Mouse (Mus musculus): ENCODE data around the gene Nme7. TPM values are rescaled to one million over a fixed set of nuclear protein-coding genes. Genes with fewer than 3 reads are reported as not detected.
A peak's percentile ranks its signal among the peaks of the same experiment; 100 is the strongest.

Gene Nme7
- total RNA-seq, 4 experiments from 2014 or later, result 22.7 to 32.0 (median 28.0) TPM

GRCm38 (mm10) chr1:164457531-164458244 lies 153.8 kb downstream of the Nme7 start:
- peak in 1 of 2 experiments; percentile 53 for DNase-seq (ENCODE audit: low spot score in 2 of 2)

GRCm38 (mm10) chr1:164458245-164458613 lies 154.3 kb downstream of the Nme7 start, which contains the start of gene Atp1b1:
TSS of gene Atp1b1 (minus strand) at chr1:164458355.
- peak; percentile 82 to 88 for DNase-seq (ENCODE audit: low spot score in 2 of 2)

GRCm38 (mm10) chr1:164458621-164459051 lies 154.7 kb downstream of the Nme7 start:
- no peak for DNase-seq (ENCODE audit: low spot score in 2 of 2)

GRCm38 (mm10) chr1:164459127-164459905 lies 155.4 kb downstream of the Nme7 start:
- DNase-seq (ENCODE audit: low spot score in 2 of 2), result no peak

- no peak for DNase-seq (ENCODE audit: low spot score in 2 of 2)
Observed at GRCm38 (mm10) chr1:164460921-164461697, 157.2 kb downstream of the Nme7 start.

- peak; percentile 74 to 93 for DNase-seq (ENCODE audit: low spot score in 2 of 2)
Observed at GRCm38 (mm10) chr1:164461726-164462125, 157.8 kb downstream of the Nme7 start.

GRCm38 (mm10) chr1:164467406-164467805 lies 163.5 kb downstream of the Nme7 start:
- DNase-seq (ENCODE audit: low spot score in 2 of 2), result no peak

GRCm38 (mm10) chr1:164468329-164468728 lies 164.4 kb downstream of the Nme7 start:
- DNase-seq (ENCODE audit: low spot score in 2 of 2), result no peak

- DNase-seq (ENCODE audit: low spot score in 2 of 2), result no peak
Observed at GRCm38 (mm10) chr1:164470985-164471384, 167.1 kb downstream of the Nme7 start.

- no peak for DNase-seq (ENCODE audit: low spot score in 2 of 2)
Observed at GRCm38 (mm10) chr1:164471632-164472031, 167.7 kb downstream of the Nme7 start.

- no peak for DNase-seq (ENCODE audit: low spot score in 2 of 2)
Observed at GRCm38 (mm10) chr1:164473398-164473797, 169.5 kb downstream of the Nme7 start.

GRCm38 (mm10) chr1:164474310-164474709 lies 170.4 kb downstream of the Nme7 start:
- DNase-seq (ENCODE audit: low spot score in 2 of 2), result no peak

- DNase-seq (ENCODE audit: low spot score in 2 of 2), result no peak
Observed at GRCm38 (mm10) chr1:164474778-164475511, 171.0 kb downstream of the Nme7 start.

GRCm38 (mm10) chr1:164475895-164476294 lies 172.0 kb downstream of the Nme7 start:
- DNase-seq (ENCODE audit: low spot score in 2 of 2), result no peak

GRCm38 (mm10) chr1:164480755-164481644 lies 177.1 kb downstream of the Nme7 start:
- DNase-seq (ENCODE audit: low spot score in 2 of 2), result no peak

- no peak for DNase-seq (ENCODE audit: low spot score in 2 of 2)
Observed at GRCm38 (mm10) chr1:164481645-164482354, 177.9 kb downstream of the Nme7 start.

- no peak for DNase-seq (ENCODE audit: low spot score in 2 of 2)
Observed at GRCm38 (mm10) chr1:164482833-164483232, 178.9 kb downstream of the Nme7 start.

- no peak for DNase-seq (ENCODE audit: low spot score in 2 of 2)
Observed at GRCm38 (mm10) chr1:164483728-164484127, 179.8 kb downstream of the Nme7 start.
